Mouse (Mus musculus) midbrain, embryonic 10.5 days (tissue): ENCODE results near the gene Eno3. TPM values are rescaled to one million over a fixed set of nuclear protein-coding genes. Genes with fewer than 3 reads are reported as not detected.

ENCODE experiments used
- DNase-seq: peaks from one replicate; pipeline ENCODE4 v3.0.0-alpha.2; 2017; ENCODE audit warnings: low spot score
- H3K27ac ChIP-seq: fragments of 300-500 bp; sonication (generic); replicated peaks from 2 replicates; pipeline ENCODE4 v1.5.1; 2016; ENCODE audit warnings: mild to moderate bottlenecking
- H3K27me3 ChIP-seq: fragments of 300-500 bp; sonication (generic); 2 replicates; pipeline ENCODE4 v1.6.1; 2016; ENCODE audit warnings: low read depth, mild to moderate bottlenecking; ENCODE audit not compliant: poor library complexity, severe bottlenecking
- H3K36me3 ChIP-seq: fragments of 300-500 bp; sonication (generic); 2 replicates; pipeline ENCODE4 v1.6.1; 2016; ENCODE audit warnings: mild to moderate bottlenecking, moderate library complexity
- H3K4me1 ChIP-seq: fragments of 300-500 bp; sonication (generic); 2 replicates; pipeline ENCODE4 v1.6.1; 2016
- H3K4me3 ChIP-seq: fragments of 300-500 bp; sonication (generic); 2 replicates; pipeline ENCODE4 v1.5.1; 2016; ENCODE audit warnings: mild to moderate bottlenecking, moderate library complexity
- H3K9me3 ChIP-seq: fragments of 300-500 bp; sonication (generic); replicated peaks from 2 replicates; pipeline ENCODE4 v1.6.1; 2016; ENCODE audit warnings: mild to moderate bottlenecking
- WGBS: fragments of 180-500 bp; shearing (Covaris S2); methylation state at CpG from one replicate; pipeline ENCODE4 v1.1.7; 2016; 5-methylcytosine and 5-hydroxymethylcytosine counted together
- polyA plus RNA-seq: library from polyadenylated mRNA; unstranded; fragments of >200 nt; fragmentation: Nextera tagmentation; extraction: Ambion mirVana; gene quantifications from 2 replicates; pipeline ENCODE4 v1.2.1, GENCODE M21; 2016

Gene Eno3
- polyA plus RNA-seq, 1 experiment from 2014 or later = 32.8 TPM

DNA sequence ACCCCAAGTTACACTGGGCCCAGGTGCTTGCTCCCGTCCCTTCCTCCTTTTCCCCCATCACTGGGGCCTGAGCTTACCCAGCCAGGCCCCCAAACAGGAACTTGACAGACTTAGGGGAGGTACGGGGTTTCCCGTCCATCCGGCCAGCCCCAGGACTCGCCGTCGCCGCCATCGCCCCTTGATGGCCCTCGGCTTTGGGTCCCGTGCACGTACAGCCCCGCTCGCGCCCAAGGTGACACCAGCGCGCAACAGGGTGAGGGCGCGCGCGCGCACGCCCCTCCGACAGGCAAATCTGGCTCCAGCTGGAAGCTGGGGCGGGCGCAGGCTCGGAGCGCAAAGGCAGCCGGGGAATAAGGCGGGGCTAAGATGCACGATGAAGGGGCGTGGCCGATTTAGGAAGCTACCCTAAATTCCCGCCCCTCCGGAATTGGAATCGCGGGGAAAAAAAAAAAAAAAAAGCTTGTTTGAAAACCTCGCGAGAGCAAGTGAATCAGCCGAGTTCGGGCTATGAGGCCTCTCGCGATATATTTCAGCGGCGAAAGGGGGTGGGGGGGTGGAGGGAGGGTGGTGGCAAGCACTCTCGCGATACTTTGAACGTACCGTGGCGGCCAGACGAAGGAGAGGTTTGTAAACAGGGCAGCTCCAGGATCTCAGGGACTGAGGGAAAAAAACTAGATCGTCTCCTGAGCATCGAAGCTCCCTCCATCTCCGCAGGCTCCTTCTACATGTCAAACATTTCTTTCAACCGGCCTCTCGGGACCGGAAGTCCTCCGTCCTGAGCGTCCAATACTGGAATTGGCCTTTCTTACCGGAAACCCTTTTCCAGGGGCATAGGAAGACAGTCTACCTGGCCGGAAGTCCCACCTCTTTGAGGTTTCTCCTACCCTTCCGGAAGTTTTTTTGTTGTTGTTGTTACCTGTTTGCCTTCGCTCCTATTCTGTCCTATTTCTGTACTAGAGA, 10.0 kb upstream of the Eno3 start, which contains the start of the genes Rnf167 and Slc25a11:
Gene Rnf167 (plus strand): TSS at position 545 of the 960 bp plus-strand sequence.
Gene Slc25a11 (minus strand): TSS at position 789 of the 960 bp plus-strand sequence.
- DNase-seq = peak; percentile 97
- WGBS = under 1% methylated on average over 63 of the region's 63 CpGs
- H3K9me3 ChIP-seq = no peaks in the 10 kb centered on the region
- no peaks in the 10 kb centered on the region for H3K27me3 ChIP-seq
- peak within 1 kb of the TSS; percentile 90 for H3K4me3 ChIP-seq
- peaks cover 71% of the 10 kb centered on the region for H3K36me3 ChIP-seq
- H3K4me1 ChIP-seq = peaks cover 43% of the 10 kb centered on the region
- peak within 1 kb of the TSS; percentile 95 for H3K27ac ChIP-seq

DNA sequence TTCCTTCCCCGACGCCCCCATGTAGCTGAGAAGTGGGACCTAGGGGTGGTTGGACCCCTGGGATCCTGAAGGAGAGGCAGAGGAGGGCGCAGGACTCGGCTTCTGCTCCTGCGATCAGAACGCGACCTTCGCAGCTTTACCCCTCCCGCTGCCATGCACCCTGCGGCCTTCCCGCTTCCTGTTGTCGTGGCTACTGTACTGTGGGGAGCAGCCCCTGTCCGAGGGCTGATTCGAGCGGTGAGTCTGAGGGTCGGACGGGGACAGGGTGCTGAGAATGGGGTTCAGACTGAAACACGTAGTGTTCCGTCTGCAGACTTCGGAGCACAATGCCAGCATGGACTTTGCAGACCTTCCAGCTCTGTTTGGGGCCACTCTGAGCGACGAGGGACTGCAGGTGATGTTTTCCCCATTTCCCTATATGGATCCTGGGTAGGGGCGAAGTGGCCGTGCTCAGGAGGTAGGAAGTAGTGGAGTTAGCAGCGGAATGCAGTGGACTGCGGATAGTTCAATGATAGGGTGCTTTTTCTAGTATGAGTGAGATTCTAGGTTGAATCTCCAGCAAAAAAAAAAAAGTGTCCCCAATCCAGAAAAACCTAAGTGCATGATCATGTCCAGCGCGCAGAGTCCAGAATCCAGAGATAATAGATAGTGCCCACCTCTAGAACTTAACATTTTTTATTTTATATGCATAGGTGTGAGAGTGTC, 9.1 kb upstream of the Eno3 start:
- H3K9me3 ChIP-seq = no peaks in the 10 kb centered on the region
- no peak for DNase-seq
- peaks cover 78% of the 10 kb centered on the region for H3K36me3 ChIP-seq
- 5% methylated on average over 28 of the region's 28 CpGs for WGBS
- H3K27ac ChIP-seq = peak overlapping the region; percentile 95
- H3K4me1 ChIP-seq = peaks cover 52% of the 10 kb centered on the region
- no peaks in the 10 kb centered on the region for H3K27me3 ChIP-seq
- peak overlapping the region; percentile 90 for H3K4me3 ChIP-seq

DNA sequence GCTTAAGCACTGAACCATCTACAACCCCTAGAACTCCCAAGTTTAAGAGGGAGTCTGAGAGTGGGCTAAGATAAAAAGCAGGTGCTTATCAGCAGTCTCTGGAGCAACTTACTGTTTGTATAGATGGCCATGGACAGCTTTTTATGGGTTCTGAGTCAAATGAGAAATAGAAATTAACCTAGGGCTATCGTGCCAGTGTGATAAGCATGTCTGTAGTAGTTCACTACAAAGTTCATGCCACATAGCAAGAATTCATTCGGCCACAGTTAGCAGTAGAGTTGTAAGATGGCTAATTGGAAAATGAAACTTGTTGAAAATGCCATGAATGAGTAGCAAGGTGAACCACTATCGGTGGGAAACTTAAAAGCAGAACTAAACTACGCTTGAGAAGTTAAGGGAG, 8.5 kb upstream of the Eno3 start:
- Histone ChIP-seq H3K36me3 (peaks cover 75% of the 10 kb centered on the region), H3K4me1 (peaks cover 57% of the 10 kb centered on the region)
- 86% methylated on average over 4 of the region's 4 CpGs for WGBS

DNA sequence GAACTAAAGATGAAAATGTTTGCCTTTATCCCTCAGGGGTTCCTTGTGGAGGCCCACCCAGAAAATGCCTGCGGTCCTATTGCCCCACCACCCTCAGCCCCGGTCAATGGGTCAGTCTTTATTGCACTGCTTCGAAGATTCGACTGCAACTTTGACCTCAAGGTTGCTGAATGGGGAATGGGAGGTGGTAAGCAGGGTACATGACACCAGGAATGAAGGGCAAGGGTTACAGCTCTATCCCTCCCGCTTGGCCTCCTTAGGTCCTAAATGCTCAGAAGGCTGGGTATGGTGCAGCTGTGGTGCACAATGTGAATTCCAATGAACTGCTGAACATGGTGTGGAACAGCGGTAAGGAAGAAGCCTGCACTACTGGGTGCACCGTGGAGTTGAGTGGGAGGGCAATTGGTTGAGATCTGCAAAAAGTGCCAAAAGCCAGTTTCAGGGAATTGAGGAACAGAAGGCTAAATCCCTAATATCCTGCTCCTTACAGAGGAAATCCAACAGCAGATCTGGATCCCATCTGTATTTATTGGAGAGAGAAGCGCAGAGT, 7.7 kb upstream of the Eno3 start:
- H3K27me3 ChIP-seq = no peaks in the 10 kb centered on the region
- no peak overlapping the region for H3K27ac ChIP-seq
- DNase-seq = no peak
- H3K4me3 ChIP-seq = peak overlapping the region; percentile 90; the same call in 1 of the 2 replicates
- H3K9me3 ChIP-seq = no peaks in the 10 kb centered on the region
- H3K36me3 ChIP-seq = peaks cover 68% of the 10 kb centered on the region
- H3K4me1 ChIP-seq = peaks cover 57% of the 10 kb centered on the region
- 85% methylated on average over 8 of the region's 8 CpGs for WGBS

More for the DNA sequence above, 8.5 kb upstream of the Eno3 start:
- no peaks in the 10 kb centered on the region for H3K27me3 ChIP-seq
- H3K27ac ChIP-seq = no peak overlapping the region
- H3K9me3 ChIP-seq = no peaks in the 10 kb centered on the region
- H3K4me3 ChIP-seq = peak overlapping the region; percentile 90
- DNase-seq = no peak

DNA sequence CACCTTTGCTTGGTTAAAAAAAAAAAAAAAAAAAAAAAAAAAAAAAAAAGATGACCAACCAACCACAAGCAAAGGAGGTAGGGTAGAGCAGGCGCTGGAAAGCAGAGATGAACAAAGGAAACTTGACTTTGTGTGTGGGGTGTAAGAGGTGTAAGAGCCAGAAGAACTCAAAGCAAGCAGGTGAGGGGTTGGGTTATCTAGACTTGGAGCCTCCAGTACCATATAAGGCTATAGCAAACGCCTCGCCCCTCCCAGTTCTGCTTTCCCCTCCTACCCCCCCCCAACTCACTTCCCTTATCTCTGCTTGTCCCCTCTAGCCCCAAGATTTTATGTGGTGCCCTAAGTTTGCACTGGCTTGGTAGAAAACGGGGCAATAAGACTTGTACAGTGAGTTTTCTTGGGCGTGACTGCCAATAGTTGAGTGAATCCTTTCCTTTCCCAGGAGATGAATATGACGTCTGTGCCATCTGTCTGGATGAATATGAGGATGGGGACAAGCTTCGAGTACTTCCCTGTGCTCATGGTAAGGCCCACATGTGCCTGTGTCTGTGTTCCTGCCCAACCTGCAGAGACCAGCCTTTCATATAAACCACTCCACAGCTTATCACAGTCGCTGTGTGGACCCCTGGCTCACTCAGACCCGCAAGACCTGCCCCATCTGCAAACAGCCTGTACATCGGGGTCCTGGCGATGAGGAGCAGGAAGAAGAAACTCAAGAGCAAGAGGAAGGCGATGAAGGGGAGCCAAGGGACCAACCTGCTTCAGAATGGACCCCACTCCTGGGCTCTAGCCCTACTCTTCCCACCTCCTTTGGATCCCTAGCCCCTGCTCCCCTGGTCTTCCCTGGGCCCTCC, 6.5 kb upstream of the Eno3 start:
- no peaks in the 10 kb centered on the region for H3K27me3 ChIP-seq
- H3K4me3 ChIP-seq = peak overlapping the region; percentile 18; the same call in 1 of the 2 replicates
- no peak for DNase-seq
- H3K36me3 ChIP-seq = peaks cover 55% of the 10 kb centered on the region
- WGBS = 81% methylated on average over 12 of the region's 12 CpGs
- H3K9me3 ChIP-seq = no peaks in the 10 kb centered on the region
- H3K27ac ChIP-seq = no peak overlapping the region
- peaks cover 60% of the 10 kb centered on the region for H3K4me1 ChIP-seq

DNA sequence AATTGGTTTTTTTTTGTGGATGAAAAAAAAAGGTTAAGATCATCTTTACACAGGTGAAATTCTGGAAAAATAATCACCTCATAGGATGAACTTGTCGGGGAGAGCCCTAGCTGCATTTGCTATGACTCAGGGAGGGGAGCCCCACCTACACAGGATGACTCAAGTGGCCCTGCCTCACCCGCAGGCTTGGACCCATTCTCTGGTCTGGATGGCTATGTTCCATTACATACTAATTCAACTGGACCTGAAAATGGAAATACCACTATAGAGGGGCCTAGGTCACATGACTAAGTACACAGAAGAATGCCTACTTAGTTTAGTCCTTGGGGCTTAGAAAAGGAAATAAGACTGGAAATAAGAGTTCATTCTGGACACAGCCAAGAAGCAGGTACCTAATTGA, 5.6 kb upstream of the Eno3 start:
- Histone ChIP-seq H3K27ac (no peak overlapping the region), H3K4me3 (peak overlapping the region; percentile 18; the same call in 1 of the 2 replicates), H3K4me1 (peaks cover 60% of the 10 kb centered on the region), H3K9me3 (no peaks in the 10 kb centered on the region), H3K36me3 (peaks cover 51% of the 10 kb centered on the region), H3K27me3 (no peaks in the 10 kb centered on the region)
- DNase-seq = no peak
- 90% methylated on average over 2 of the region's 2 CpGs for WGBS

DNA sequence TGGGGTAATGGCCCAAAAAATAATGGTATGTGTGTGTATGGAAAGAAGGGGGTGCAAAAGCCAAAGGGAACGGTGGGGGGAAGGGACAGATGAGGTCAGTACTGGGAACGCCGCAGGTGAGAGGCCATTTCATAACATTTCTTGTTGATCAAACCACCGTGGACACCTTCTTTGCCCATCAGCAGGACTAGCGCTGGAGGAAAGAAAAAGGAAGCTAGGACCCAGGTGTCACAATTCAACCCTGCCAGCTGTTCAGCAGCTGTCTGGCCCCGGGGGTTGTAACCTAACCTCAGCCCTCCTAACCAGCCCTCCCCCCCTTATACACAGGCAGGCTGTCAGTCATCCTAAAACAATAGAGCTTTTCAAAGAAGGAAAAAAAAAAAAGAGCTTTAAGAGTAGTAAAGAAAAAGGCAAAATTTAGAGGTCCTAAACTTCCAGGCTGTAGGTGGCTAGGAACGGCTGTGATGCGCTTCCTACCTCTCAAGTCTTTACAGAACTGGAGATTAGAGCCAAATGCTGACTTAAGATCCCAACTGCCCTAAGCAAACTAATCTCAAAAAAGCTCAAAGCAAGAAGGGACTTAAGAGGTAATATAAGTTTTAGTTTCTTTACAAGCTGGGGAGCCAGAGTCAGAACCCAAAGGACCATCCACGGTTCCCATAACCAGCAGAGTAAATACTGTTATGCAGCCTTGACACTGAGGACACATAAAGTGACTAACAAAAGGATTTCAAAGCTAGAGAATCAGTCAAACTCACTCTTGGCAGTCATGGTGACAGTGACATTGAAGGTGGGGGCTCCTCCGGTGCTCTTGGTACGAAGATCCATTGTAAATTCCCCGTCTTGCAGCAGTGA, 4.7 kb upstream of the Eno3 start:
- Histone ChIP-seq H3K27me3 (no peaks in the 10 kb centered on the region), H3K36me3 (peaks cover 51% of the 10 kb centered on the region), H3K4me3 (peak overlapping the region; percentile 100), H3K9me3 (no peaks in the 10 kb centered on the region), H3K4me1 (peaks cover 66% of the 10 kb centered on the region), H3K27ac (peak overlapping the region; percentile 99; the same call in 1 of the 2 replicates)
- 76% methylated on average over 12 of the region's 12 CpGs for WGBS
- DNase-seq = no peak

DNA sequence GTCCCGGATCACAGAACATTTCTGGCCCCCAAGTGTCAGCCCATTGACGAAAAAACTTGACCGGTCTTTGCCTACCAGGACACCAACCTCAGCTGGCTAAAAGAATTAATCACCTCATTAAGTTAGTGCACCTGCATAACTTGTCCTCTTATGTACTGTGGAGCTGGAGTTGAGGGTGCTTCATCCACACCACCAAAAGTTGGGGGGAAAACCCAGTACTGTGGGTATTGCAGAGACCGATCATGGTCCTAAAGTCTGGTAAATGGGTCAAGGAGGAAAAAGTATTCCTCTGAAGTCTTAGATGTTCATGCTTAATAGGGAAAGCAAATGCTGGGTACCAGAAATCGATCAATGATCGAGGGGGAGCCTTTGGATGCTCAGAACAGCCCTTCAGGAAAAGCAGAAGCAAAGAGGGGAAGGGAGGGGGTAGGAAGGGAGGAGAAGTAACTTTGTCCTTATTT, 4.1 kb upstream of the Eno3 start:
- 68% methylated on average over 6 of the region's 6 CpGs for WGBS
- H3K27ac ChIP-seq = peak overlapping the region; percentile 99
- no peaks in the 10 kb centered on the region for H3K9me3 ChIP-seq
- peaks cover 51% of the 10 kb centered on the region for H3K36me3 ChIP-seq
- peaks cover 68% of the 10 kb centered on the region for H3K4me1 ChIP-seq
- DNase-seq = no peak
- H3K27me3 ChIP-seq = no peaks in the 10 kb centered on the region
- H3K4me3 ChIP-seq = peak overlapping the region; percentile 100

DNA sequence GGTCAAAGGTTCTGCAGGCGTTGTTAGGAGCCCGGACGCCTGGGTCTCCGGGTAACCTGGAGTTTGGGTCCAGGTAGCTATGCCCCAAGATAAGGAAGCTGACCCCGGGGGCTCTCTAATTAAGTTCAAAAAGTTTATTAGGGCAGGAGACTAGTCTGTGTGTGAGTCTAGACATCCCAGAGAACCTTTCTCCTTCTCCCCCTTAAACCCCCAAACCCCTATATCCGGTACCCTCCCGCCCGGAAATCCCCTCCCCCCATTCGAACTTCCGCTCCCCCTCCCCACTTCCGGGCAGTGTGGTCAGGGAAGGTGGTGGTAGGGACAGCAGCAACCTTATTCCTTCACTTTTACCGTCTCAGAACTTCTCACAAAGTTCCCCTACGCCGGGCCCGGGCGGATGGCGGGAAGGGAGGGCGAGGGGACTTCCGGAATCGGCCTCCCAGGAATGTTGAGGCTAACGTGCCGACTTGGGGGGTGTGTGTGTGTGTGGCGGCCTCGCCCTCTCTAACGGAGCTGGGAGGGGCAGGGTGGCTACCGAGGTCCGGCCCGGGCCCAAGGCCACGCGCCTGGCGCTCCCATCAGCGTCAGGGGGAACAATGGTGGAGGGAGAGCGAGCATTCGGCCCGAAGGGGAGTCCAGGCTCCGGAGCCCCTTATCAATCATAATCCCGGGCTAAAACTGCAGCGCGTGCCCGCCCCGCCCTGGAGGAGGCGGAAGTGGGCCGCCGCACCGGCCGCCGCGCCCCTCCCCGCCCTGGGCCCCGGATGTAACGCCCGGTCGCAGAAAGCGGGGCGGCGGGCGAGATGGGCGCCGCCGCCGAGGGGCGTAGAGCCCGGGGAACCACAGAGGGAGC, 3.4 kb upstream of the Eno3 start:
- Histone ChIP-seq H3K4me1 (peaks cover 67% of the 10 kb centered on the region), H3K4me3 (peak overlapping the region; percentile 100), H3K36me3 (peaks cover 46% of the 10 kb centered on the region), H3K27ac (peak overlapping the region; percentile 99), H3K9me3 (no peaks in the 10 kb centered on the region), H3K27me3 (no peaks in the 10 kb centered on the region)
- 1% methylated on average over 57 of the region's 63 CpGs for WGBS
- DNase-seq = peak; percentile 85

DNA sequence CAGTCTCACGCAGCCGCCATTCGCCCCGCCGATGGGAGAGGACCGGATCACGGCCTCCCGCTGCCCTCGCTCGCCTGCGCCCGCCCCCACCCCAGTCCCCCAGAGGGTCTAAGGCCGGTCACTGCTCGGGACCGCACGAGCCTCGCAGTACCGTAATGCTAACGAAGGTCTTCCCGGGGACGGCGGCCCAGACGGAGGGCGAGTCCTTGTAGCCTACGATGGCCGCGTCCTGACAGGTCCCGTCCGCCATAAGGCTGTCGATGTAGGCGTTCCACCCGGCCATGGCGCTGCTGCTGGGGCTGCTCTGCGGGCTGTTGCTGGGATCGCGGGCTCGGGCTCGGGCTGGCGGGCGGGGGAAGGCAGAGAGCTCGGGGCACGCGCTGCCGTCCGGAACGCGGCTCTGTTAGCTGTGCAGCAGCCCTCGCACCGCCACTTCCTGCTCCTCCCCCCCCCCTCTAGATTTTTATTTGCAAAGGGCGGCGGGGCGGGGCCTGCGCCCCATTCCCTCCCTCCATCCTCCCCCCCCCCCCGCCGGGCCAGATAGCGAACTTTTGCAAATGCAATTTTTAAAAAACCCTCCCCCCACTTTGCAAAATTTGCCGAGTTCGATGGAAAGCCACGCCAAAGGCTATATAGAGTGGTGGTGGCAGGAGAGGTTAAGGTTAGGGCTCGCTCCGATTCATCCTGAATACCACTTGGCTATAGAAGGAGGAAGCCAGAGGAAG, 2.6 kb upstream of the Eno3 start, which contains the start of gene Pfn1:
Gene Pfn1 (minus strand): TSS at position 447 of the 725 bp plus-strand sequence.
- WGBS = under 1% methylated on average over 59 of the region's 61 CpGs
- H3K4me3 ChIP-seq = peak within 1 kb of the TSS; percentile 100
- H3K36me3 ChIP-seq = peaks cover 41% of the 10 kb centered on the region
- peak; percentile 84 for DNase-seq
- no peaks in the 10 kb centered on the region for H3K9me3 ChIP-seq
- H3K27ac ChIP-seq = peak within 1 kb of the TSS; percentile 99
- H3K27me3 ChIP-seq = no peaks in the 10 kb centered on the region
- peaks cover 62% of the 10 kb centered on the region for H3K4me1 ChIP-seq
